Mouse (Mus musculus) ES-E14 (cell line): ENCODE results near the gene Ereg.

Experiments used
- CHD2 ChIP-seq: IDR thresholded peaks from 2 replicates; pipeline ENCODE4 v1.6.1; 2014; ENCODE audit warnings: mild to moderate bottlenecking, low read depth, low read length, inconsistent platforms
- MAFK ChIP-seq: IDR thresholded peaks from 2 replicates; pipeline ENCODE4 v1.6.1; 2014; ENCODE audit warnings: mild to moderate bottlenecking, low read depth, low read length, inconsistent platforms; ENCODE audit not compliant: insufficient read depth
- ZC3H11A ChIP-seq: IDR thresholded peaks from 2 replicates; pipeline ENCODE4 v1.6.1; 2012; ENCODE audit warnings: low read depth, mild to moderate bottlenecking, inconsistent platforms, low read length, borderline replicate concordance
- ZNF384 ChIP-seq: IDR thresholded peaks from 2 replicates; pipeline ENCODE4 v1.6.1; 2012; ENCODE audit warnings: low read depth, low read length, inconsistent platforms

DNA sequence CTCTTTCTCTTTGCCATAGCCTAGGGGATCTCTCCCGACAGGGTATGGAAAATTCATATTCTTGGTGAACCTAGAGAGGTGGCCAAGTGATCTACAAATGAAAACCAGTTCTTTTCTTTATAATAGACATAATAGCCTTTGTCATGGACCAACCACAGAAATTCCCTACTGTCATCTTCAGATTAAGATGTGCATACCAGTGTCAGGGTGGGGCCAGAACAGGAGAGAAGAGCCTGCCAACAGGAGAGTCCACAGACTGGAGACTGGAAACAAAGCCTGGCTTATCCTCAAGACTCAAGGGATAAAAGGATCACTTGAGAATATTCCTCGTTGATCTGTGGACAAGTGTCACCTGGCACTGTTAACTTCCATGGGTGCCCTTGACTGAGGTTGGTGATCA lies 36.7 kb upstream of the Ereg start:
- no peak for TF ChIP-seq CHD2
- TF ChIP-seq ZC3H11A: no peak
- TF ChIP-seq MAFK: no peak
- no peak for TF ChIP-seq ZNF384
